Mouse (Mus musculus) A20 (cell line): ENCODE results near the gene Tmem104.
A peak's percentile ranks its signal among the peaks of the same experiment; 100 is the strongest.

Experiments
- DNase-seq: peaks from one replicate; pipeline ENCODE4 v3.0.0-alpha.2; 2011; ENCODE audit warnings: low read depth, low spot score

Tmem104 gene

DNA sequence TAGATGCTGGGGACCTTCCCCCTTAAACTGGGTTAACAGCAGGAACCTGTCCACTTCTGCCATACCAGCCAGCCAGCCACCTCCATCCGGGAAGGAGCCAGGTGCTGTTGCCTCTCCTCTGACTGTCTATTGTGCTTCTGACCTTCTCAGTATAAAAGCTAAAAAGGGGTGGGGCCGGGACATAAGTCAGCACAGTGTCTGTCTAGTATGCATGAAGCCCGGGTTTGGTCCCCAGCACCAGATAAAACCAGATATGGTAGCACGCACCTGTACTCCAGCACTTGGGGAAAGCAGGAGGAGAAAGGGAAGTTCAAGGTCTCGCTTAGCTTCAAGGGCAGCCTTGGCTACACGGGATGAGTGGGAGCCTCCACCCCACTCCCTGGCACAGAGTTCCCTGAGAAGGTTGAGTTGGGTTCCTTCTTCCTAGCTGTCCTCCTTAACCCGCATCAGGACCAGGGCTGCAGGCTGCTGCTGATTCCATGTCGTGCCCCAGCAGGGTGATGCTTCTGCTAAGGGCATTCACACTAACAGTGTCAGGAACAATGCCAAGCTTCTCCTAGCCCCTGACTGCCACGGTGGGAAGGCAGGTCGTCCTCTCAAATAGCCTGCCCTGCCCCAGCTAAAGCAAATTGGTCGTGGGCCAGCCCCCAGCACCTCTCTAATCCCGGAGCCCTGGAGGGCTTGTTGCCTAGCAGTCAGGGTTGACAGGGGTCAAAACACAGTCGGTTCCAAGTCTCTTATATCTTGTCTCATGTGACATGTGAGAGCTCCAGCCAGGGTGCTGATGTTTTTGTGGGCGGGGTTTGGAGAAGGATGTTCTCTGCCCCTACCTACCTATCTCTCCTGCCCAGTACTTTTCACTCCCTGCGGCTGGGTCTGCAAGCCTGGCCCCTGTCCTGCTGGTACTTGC, 42.0 kb downstream of the Tmem104 start:
- no peak for DNase-seq

DNA sequence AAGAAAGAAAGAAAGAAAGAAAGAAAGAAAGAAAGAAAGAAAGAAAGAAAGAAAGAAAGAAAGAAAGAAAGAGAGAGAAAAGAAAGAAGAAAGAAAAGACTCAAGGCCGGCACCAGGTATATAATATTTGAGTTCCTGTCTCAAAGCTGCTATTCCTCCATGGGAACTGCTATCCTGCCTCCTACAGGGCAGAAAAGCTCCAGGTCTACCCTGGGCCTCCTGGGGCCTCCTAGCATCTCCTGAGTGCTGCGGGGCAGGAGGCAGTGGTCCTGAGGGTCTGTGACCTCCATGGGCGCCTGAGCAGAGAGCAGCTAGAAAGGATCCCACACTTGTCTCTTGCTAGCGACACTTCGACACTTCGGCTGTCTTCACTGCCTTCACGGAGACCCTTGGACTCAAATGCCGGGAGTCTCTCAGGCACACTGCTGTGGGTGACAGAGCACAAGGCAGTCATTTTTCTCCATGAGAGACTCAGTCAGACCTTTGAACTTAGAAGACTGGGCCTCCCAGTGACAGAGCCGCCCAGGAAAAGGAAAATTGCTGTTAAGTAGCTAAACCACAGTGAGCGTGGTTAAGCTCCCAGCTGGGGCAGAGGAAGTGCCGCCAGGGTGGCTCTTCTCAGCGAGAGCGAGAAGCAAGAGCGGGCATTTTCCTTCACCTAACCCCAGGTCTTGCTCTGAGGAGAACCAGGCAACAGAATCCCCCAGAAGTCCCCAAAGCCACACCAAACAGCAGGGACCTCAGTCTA, 44.1 kb downstream of the Tmem104 start:
- no peak for DNase-seq

DNA sequence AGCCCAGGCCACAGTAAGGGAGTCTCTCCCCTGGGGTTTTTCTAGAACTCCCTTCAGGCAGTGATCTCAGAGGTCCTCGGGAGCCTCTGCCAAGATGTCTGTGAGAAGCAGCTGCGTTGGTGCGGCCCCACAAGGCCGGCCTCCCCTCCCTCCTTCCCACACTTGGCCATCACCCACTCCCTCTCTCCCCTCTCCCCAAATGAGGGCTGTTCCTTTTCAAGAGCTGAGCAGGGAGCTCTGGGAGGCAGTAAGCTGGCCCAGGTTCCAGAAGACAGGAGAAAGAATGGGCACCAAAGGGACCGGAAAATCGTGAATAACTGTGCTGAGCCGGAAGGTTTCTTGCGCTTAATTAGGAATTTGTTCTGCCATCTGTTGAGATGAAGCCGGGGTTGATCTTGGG, 44.6 kb downstream of the Tmem104 start:
- DNase-seq: no peak

GRCm38 (mm10) chr11:115232889-115233288, 45.6 kb downstream of the Tmem104 start:
- DNase-seq: peak; percentile 9

GRCm38 (mm10) chr11:115233526-115234290, 46.4 kb downstream of the Tmem104 start:
- DNase-seq: no peak

- DNase-seq: no peak
Observed at GRCm38 (mm10) chr11:115234320-115235044, 47.2 kb downstream of the Tmem104 start.

DNA sequence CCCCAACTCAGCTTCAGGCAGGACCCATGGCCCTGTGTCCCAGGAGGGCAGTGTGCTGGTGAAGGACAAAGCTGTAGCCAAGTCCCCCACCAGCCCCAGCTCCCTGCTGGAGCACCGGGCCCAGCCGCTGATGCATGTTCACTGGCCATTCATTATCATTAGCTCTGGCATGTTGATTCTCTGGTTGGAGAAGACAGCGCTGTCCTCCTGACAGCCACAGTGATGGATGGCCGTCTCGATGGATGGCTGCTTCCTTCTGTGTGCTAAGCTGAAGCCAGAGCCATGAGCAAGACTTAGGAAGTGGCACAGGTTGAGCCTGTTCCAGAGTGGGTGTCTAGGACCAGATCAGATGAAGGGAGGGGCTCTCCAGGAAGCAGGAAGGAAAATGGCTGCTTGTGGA, 49.3 kb downstream of the Tmem104 start:
- no peak for DNase-seq

- DNase-seq: no peak
Observed at GRCm38 (mm10) chr11:115241402-115241801, 54.1 kb downstream of the Tmem104 start.

- no peak for DNase-seq
Observed at GRCm38 (mm10) chr11:115242746-115243145, 55.5 kb downstream of the Tmem104 start.

- DNase-seq: no peak
Observed at GRCm38 (mm10) chr11:115243783-115244182, 56.5 kb downstream of the Tmem104 start.

- no peak for DNase-seq
Observed at GRCm38 (mm10) chr11:115244840-115245239, 57.6 kb downstream of the Tmem104 start.

GRCm38 (mm10) chr11:115246386-115246785, 59.1 kb downstream of the Tmem104 start:
- DNase-seq: no peak

DNA sequence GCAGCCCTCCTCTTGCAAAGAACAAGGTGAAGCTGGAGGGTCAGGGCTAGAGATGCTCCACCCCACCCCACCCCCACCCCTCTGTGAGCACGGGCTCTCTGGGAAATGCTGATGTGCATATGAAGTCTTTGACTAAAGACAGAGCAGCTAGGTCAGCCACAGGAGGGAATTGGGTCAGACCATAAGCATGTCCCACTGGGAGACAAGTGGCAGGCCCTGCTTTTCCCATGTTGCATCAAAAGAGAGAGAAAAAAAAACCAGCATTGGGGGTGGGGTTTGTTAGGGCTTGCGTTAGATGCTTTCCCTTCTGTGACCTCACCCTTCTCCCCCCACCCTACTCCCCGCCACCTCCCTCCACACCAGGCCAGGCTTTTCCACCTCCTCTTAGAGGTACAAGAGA, 60.0 kb downstream of the Tmem104 start:
- no peak for DNase-seq

DNA sequence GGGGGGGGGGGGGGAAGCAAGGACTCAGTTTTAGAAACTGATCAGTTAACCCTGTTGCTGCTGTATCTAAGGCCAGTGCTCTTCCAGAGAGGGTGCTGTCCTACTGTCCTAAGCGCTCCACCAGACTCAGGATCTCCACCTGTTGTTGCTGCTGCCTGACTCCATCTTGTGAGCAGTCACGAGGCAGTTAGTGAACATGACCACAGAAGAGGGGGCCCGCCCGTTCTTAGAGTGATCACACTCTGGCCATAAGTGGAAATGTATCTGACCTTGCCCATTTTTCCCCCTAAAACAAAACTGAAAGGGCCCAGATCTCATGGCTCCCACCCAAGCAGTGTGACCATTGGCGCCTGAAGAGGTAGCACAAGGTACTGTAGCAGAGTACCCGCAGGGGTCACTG, 60.7 kb downstream of the Tmem104 start:
- peak; percentile 12 for DNase-seq

DNA sequence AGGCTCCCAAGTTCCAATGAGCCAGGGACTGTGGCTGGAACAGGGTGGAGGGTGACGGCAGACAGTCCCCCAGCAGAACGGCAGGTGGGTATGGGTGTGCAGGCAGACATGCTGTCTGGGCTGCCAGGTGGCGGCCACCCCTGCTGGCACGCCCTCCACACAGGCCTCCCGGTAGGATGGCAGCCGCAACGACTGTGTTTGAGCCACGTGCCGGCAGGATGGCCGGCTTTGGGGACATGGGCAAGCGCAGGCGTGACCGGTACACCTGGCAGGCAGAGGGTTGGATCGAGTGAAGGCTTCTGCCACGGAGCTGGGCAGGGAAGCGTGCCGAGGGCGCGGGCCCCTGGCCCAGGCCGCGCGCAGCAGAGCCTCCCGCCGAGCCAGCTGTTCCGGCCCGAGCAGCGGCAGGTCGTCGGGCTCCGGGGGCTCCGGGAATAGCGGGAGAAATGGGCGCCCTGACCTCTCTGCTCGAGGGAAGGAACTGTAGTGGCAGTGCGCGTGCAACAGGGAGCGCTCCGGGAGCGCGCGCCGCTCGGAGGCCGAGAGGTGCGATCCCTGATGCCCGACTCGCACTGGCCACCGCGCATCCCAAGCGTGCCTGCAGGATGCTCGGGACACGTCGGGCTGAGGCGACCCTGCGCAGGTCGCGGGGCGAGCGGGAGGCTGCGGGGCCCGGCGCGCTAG, 62.6 kb downstream of the Tmem104 start:
- DNase-seq: no peak

DNA sequence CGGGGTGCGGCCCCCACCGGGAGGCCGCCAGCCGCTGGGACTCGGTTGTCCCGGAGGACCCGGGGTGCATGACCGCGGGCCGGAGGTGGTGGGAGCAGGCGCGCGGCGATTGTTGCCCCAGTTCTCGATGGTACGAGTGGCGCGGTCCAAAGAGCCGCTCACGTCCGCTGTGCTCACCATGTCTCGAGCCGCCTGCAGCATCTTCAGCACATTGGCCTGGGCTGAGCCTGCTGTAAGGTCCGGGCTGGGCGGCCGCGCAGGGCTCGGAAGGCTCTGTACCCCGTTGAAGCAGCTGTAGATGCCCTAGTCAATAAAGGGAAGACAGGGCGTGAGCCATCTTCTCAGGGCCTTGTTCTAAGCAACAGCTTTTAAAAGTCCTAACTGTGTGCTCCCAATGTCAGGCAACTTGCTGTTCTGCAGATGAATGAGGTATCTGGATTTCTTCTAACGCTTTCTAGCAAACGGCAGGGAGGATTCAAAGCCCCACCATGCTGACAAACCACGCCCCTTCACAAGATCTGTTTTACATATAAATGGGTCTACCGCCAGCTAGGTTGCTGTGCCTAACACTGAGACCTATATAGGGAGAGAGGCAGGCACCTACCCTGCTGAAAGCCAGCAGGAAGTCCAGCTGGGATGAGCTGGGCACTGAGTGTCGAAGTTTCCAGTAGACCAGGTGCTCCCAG, 63.3 kb downstream of the Tmem104 start:
- no peak for DNase-seq

- no peak for DNase-seq
Observed at GRCm38 (mm10) chr11:115251258-115251657, 64.0 kb downstream of the Tmem104 start.

GRCm38 (mm10) chr11:115257775-115258510, 70.7 kb downstream of the Tmem104 start:
- DNase-seq: no peak

DNA sequence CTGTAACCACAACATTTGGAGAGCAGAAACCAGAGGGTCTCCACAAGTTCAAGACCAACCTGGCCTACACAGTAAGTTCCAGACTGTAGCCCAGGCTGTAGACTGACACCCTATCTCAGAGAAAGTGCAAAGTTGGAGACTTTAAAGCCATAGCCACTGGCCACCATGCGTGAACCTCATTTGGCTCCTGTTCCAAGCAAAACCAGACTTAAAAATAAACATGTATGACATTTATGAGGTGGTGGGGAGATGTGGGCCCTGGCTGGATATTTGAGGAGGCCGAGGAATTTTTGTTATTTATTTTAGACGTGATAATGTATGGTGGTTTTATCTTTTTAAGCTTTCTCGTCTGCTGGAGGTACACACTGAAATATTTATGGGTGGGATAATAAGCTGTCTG, 71.8 kb downstream of the Tmem104 start:
- DNase-seq: no peak
